Mouse (Mus musculus): ENCODE results near the gene Sag. TPM values are rescaled to one million over a fixed set of nuclear protein-coding genes. Genes with fewer than 3 reads are reported as not detected.

Sag gene
- polyA plus RNA-seq, 1 experiment from 2014 or later, result 1.5 TPM

GRCm38 (mm10) chr1:87854411-87854810 is 50.9 kb downstream of the Sag start:
- peaks cover 19% of the 10 kb centered on the region for H3K4me1 ChIP-seq (ENCODE audit: control insufficient read depth, insufficient read depth, low read length)
- H3K27ac ChIP-seq (ENCODE audit: low read depth, low read length), result no peak overlapping the region
- no peaks in the 10 kb centered on the region for H3K36me3 ChIP-seq (ENCODE audit: control insufficient read depth, insufficient read depth, low read length)
- H3K9ac ChIP-seq (ENCODE audit: low read depth, low read length), result peak overlapping the region; percentile 94
- 34% methylated on average over 6 of the region's 6 CpGs for WGBS (ENCODE audit: insufficient replicate concordance)
- no peaks in the 10 kb centered on the region; the same call in 1 of the 2 replicates for H3K27me3 ChIP-seq (ENCODE audit: control insufficient read depth, insufficient read depth, low read length)
- H3K4me3 ChIP-seq (ENCODE audit: low read depth, low read length), result peak overlapping the region; percentile 92
- no peak for ATAC-seq (replicated peaks; ENCODE audit: insufficient number of reproducible peaks, low FRiP score, low TSS enrichment)
- no peaks in the 10 kb centered on the region for H3K9me3 ChIP-seq (replicated peaks; ENCODE audit: control insufficient read depth, low read length)
- H3K4me2 ChIP-seq, result peak overlapping the region; percentile 98

GRCm38 (mm10) chr1:87854851-87855251 is 51.4 kb downstream of the Sag start:
- H3K4me1 ChIP-seq (ENCODE audit: control insufficient read depth, insufficient read depth, low read length), result peaks cover 19% of the 10 kb centered on the region
- no peak for ATAC-seq (replicated peaks; ENCODE audit: insufficient number of reproducible peaks, low FRiP score, low TSS enrichment)
- WGBS (ENCODE audit: insufficient replicate concordance), result 22% methylated on average over 2 of the region's 2 CpGs

GRCm38 (mm10) chr1:87855522-87855921 is 52.0 kb downstream of the Sag start:
- Histone ChIP-seq H3K27ac (ENCODE audit: low read depth, low read length) (no peak overlapping the region), H3K4me3 (ENCODE audit: low read depth, low read length) (no peak overlapping the region), H3K9me3 (replicated peaks; ENCODE audit: control insufficient read depth, low read length) (no peaks in the 10 kb centered on the region), H3K4me1 (ENCODE audit: control insufficient read depth, insufficient read depth, low read length) (peaks cover 19% of the 10 kb centered on the region), H3K36me3 (ENCODE audit: control insufficient read depth, insufficient read depth, low read length) (no peaks in the 10 kb centered on the region), H3K9ac (ENCODE audit: low read depth, low read length) (no peak overlapping the region), H3K4me2 (no peak overlapping the region; the same call in 1 of the 2 replicates), H3K27me3 (ENCODE audit: control insufficient read depth, insufficient read depth, low read length) (no peaks in the 10 kb centered on the region; the same call in 1 of the 2 replicates)
- 94% methylated on average over 1 of the region's 1 CpGs for WGBS (ENCODE audit: insufficient replicate concordance)
- no peak for ATAC-seq (replicated peaks; ENCODE audit: insufficient number of reproducible peaks, low FRiP score, low TSS enrichment)

More at GRCm38 (mm10) chr1:87854851-87855251, 51.4 kb downstream of the Sag start:
- H3K4me3 ChIP-seq (ENCODE audit: low read depth, low read length), result peak overlapping the region; percentile 92
- no peak overlapping the region for H3K27ac ChIP-seq (ENCODE audit: low read depth, low read length)
- no peaks in the 10 kb centered on the region for H3K36me3 ChIP-seq (ENCODE audit: control insufficient read depth, insufficient read depth, low read length)
- peak overlapping the region; percentile 39; the same call in 1 of the 2 replicates for H3K9ac ChIP-seq (ENCODE audit: low read depth, low read length)
- H3K27me3 ChIP-seq (ENCODE audit: control insufficient read depth, insufficient read depth, low read length), result no peaks in the 10 kb centered on the region; the same call in 1 of the 2 replicates
- peak overlapping the region; percentile 98 for H3K4me2 ChIP-seq
- no peaks in the 10 kb centered on the region for H3K9me3 ChIP-seq (replicated peaks; ENCODE audit: control insufficient read depth, low read length)

- no peaks in the 10 kb centered on the region for H3K27me3 ChIP-seq (ENCODE audit: control insufficient read depth, insufficient read depth, low read length)
- no peak for ATAC-seq (replicated peaks; ENCODE audit: insufficient number of reproducible peaks, low FRiP score, low TSS enrichment)
- no peak overlapping the region for H3K4me3 ChIP-seq (ENCODE audit: low read depth, low read length)
- WGBS (ENCODE audit: insufficient replicate concordance), result 77% methylated on average over 3 of the region's 3 CpGs
- no peaks in the 10 kb centered on the region for H3K9me3 ChIP-seq (replicated peaks; ENCODE audit: control insufficient read depth, low read length)
- H3K4me1 ChIP-seq (ENCODE audit: control insufficient read depth, insufficient read depth, low read length), result peaks cover 19% of the 10 kb centered on the region
- no peak overlapping the region for H3K4me2 ChIP-seq
- no peak overlapping the region for H3K9ac ChIP-seq (ENCODE audit: low read depth, low read length)
- no peaks in the 10 kb centered on the region for H3K36me3 ChIP-seq (ENCODE audit: control insufficient read depth, insufficient read depth, low read length)
- no peak overlapping the region for H3K27ac ChIP-seq (ENCODE audit: low read depth, low read length)
Measured at GRCm38 (mm10) chr1:87856823-87857222, 53.3 kb downstream of the Sag start.

GRCm38 (mm10) chr1:87858031-87858430 is 54.6 kb downstream of the Sag start:
- Histone ChIP-seq H3K4me2 (no peak overlapping the region), H3K27me3 (ENCODE audit: control insufficient read depth, insufficient read depth, low read length) (no peaks in the 10 kb centered on the region), H3K36me3 (ENCODE audit: control insufficient read depth, insufficient read depth, low read length) (no peaks in the 10 kb centered on the region), H3K9ac (ENCODE audit: low read depth, low read length) (no peak overlapping the region), H3K9me3 (replicated peaks; ENCODE audit: control insufficient read depth, low read length) (no peaks in the 10 kb centered on the region), H3K4me1 (ENCODE audit: control insufficient read depth, insufficient read depth, low read length) (peaks cover 22% of the 10 kb centered on the region), H3K4me3 (ENCODE audit: low read depth, low read length) (no peak overlapping the region), H3K27ac (ENCODE audit: low read depth, low read length) (no peak overlapping the region)
- 71% methylated on average over 1 of the region's 1 CpGs for WGBS (ENCODE audit: insufficient replicate concordance)
- no peak for ATAC-seq (replicated peaks; ENCODE audit: insufficient number of reproducible peaks, low FRiP score, low TSS enrichment)

- Histone ChIP-seq H3K4me1 (ENCODE audit: control insufficient read depth, insufficient read depth, low read length) (peaks cover 22% of the 10 kb centered on the region), H3K27ac (ENCODE audit: low read depth, low read length) (no peak overlapping the region), H3K4me2 (no peak overlapping the region), H3K4me3 (ENCODE audit: low read depth, low read length) (no peak overlapping the region), H3K27me3 (ENCODE audit: control insufficient read depth, insufficient read depth, low read length) (no peaks in the 10 kb centered on the region), H3K9me3 (replicated peaks; ENCODE audit: control insufficient read depth, low read length) (no peaks in the 10 kb centered on the region), H3K36me3 (ENCODE audit: control insufficient read depth, insufficient read depth, low read length) (no peaks in the 10 kb centered on the region), H3K9ac (ENCODE audit: low read depth, low read length) (no peak overlapping the region)
- ATAC-seq (replicated peaks; ENCODE audit: insufficient number of reproducible peaks, low FRiP score, low TSS enrichment), result no peak
- WGBS (ENCODE audit: insufficient replicate concordance), result 85% methylated on average over 2 of the region's 2 CpGs
Measured at GRCm38 (mm10) chr1:87858529-87858928, 55.0 kb downstream of the Sag start.

GRCm38 (mm10) chr1:87863602-87864001 is 60.1 kb downstream of the Sag start:
- H3K4me3 ChIP-seq (ENCODE audit: low read depth, low read length), result no peak overlapping the region
- no peaks in the 10 kb centered on the region for H3K36me3 ChIP-seq (ENCODE audit: control insufficient read depth, insufficient read depth, low read length)
- H3K27me3 ChIP-seq (ENCODE audit: control insufficient read depth, insufficient read depth, low read length), result no peaks in the 10 kb centered on the region
- no peak for ATAC-seq (replicated peaks; ENCODE audit: insufficient number of reproducible peaks, low FRiP score, low TSS enrichment)
- H3K27ac ChIP-seq (ENCODE audit: low read depth, low read length), result no peak overlapping the region
- peaks cover 12% of the 10 kb centered on the region for H3K4me1 ChIP-seq (ENCODE audit: control insufficient read depth, insufficient read depth, low read length)
- no peaks in the 10 kb centered on the region for H3K9me3 ChIP-seq (replicated peaks; ENCODE audit: control insufficient read depth, low read length)
- no peak overlapping the region for H3K9ac ChIP-seq (ENCODE audit: low read depth, low read length)
- 66% methylated on average over 3 of the region's 3 CpGs for WGBS (ENCODE audit: insufficient replicate concordance)
- H3K4me2 ChIP-seq, result no peak overlapping the region

- Histone ChIP-seq H3K4me2 (no peak overlapping the region), H3K27me3 (ENCODE audit: control insufficient read depth, insufficient read depth, low read length) (no peaks in the 10 kb centered on the region), H3K4me3 (ENCODE audit: low read depth, low read length) (no peak overlapping the region), H3K9me3 (replicated peaks; ENCODE audit: control insufficient read depth, low read length) (no peaks in the 10 kb centered on the region), H3K4me1 (ENCODE audit: control insufficient read depth, insufficient read depth, low read length) (peaks cover 10% of the 10 kb centered on the region), H3K9ac (ENCODE audit: low read depth, low read length) (no peak overlapping the region), H3K36me3 (ENCODE audit: control insufficient read depth, insufficient read depth, low read length) (no peaks in the 10 kb centered on the region), H3K27ac (ENCODE audit: low read depth, low read length) (no peak overlapping the region)
- no peak for ATAC-seq (replicated peaks; ENCODE audit: insufficient number of reproducible peaks, low FRiP score, low TSS enrichment)
Measured at GRCm38 (mm10) chr1:87864889-87865288, 61.4 kb downstream of the Sag start.

- Histone ChIP-seq H3K27ac (ENCODE audit: low read depth, low read length) (peak overlapping the region; percentile 43), H3K4me3 (ENCODE audit: low read depth, low read length) (no peak overlapping the region), H3K4me1 (ENCODE audit: control insufficient read depth, insufficient read depth, low read length) (peaks cover 22% of the 10 kb centered on the region), H3K9ac (ENCODE audit: low read depth, low read length) (no peak overlapping the region), H3K27me3 (ENCODE audit: control insufficient read depth, insufficient read depth, low read length) (no peaks in the 10 kb centered on the region), H3K9me3 (replicated peaks; ENCODE audit: control insufficient read depth, low read length) (no peaks in the 10 kb centered on the region), H3K36me3 (ENCODE audit: control insufficient read depth, insufficient read depth, low read length) (no peaks in the 10 kb centered on the region), H3K4me2 (no peak overlapping the region)
- WGBS (ENCODE audit: insufficient replicate concordance), result 68% methylated on average over 1 of the region's 1 CpGs
- ATAC-seq (replicated peaks; ENCODE audit: insufficient number of reproducible peaks, low FRiP score, low TSS enrichment), result no peak
Measured at GRCm38 (mm10) chr1:87866672-87867071, 63.2 kb downstream of the Sag start.

All from heart, embryonic 11.5 days (tissue).